Mouse (Mus musculus) liver, embryonic 14.5 days (tissue): Measurements from ENCODE around the gene Sppl2b. TPM values are rescaled to one million over a fixed set of nuclear protein-coding genes. Genes with fewer than 3 reads are reported as not detected.

Experiments
- ATAC-seq: fragments of 200-750 bp; cut with Nextera tagmentation; 2 replicates; pipeline ENCODE4 v1.8.0; 2017; ENCODE audit warnings: moderate number of reproducible peaks, mild to moderate bottlenecking, moderate library complexity; ENCODE audit not compliant: insufficient read depth
- DNase-seq, 3 experiments: peaks; one replicate each; pipeline ENCODE4 v3.0.0-alpha.2; 2012 to 2013; ENCODE audit warnings: low read depth in 3 of 3, low spot score in 3 of 3
- H3K27ac ChIP-seq: fragments of 300-500 bp; sonication (generic); 2 replicates; pipeline ENCODE4 v1.5.1; 2014; ENCODE audit warnings: moderate library complexity, mild to moderate bottlenecking, control low read depth, inconsistent platforms
- H3K27me3 ChIP-seq: fragments of 300-500 bp; sonication (generic); 2 replicates; pipeline ENCODE4 v1.6.1; 2014; ENCODE audit warnings: mild to moderate bottlenecking, low read length, moderate library complexity; ENCODE audit not compliant: control insufficient read depth, insufficient read depth
- H3K36me3 ChIP-seq: fragments of 300-500 bp; sonication (generic); replicated peaks from 2 replicates; pipeline ENCODE4 v1.6.1; 2014; ENCODE audit warnings: low read depth; ENCODE audit not compliant: control insufficient read depth, insufficient read depth
- H3K4me1 ChIP-seq, 2 experiments: fragments of 200-500 bp in 1 of 2; fragments of 300-500 bp in 1 of 2; sonication (generic) in 1 of 2; replicated peaks; 2 replicates each; pipeline ENCODE4 v1.6.1; 2012 to 2014; ENCODE audit warnings: antibody characterized with exemption in 1 of 2, inconsistent platforms in 1 of 2, low read length in 1 of 2; ENCODE audit not compliant: control insufficient read depth in 2 of 2, insufficient read depth in 2 of 2
- H3K4me2 ChIP-seq: fragments of 300-500 bp; sonication (generic); 2 replicates; pipeline ENCODE4 v1.6.1; 2014; ENCODE audit warnings: low read depth, mild to moderate bottlenecking, control low read depth, moderate library complexity
- H3K4me3 ChIP-seq, 2 experiments: fragments of 200-500 bp in 1 of 2; fragments of 300-500 bp in 1 of 2; sonication (generic) in 1 of 2; 2 replicates each; pipeline ENCODE4 v1.5.1; 2012 to 2014; ENCODE audit warnings: low read depth in 2 of 2, low read length in 2 of 2, mild to moderate bottlenecking in 2 of 2, control low read depth in 1 of 2, inconsistent platforms in 1 of 2, moderate library complexity in 1 of 2; ENCODE audit not compliant: insufficient read depth in 1 of 2
- H3K9ac ChIP-seq: fragments of 300-500 bp; sonication (generic); replicated peaks from 2 replicates; pipeline ENCODE4 v1.6.1; 2014; ENCODE audit warnings: mild to moderate bottlenecking, control low read depth, moderate library complexity
- H3K9me3 ChIP-seq: fragments of 300-500 bp; sonication (generic); 2 replicates; pipeline ENCODE4 v1.6.1; 2016; ENCODE audit warnings: low read length, mixed read lengths; ENCODE audit not compliant: control insufficient read depth
- CTCF ChIP-seq: IDR thresholded peaks from 2 replicates; pipeline ENCODE4 v1.5.1; 2016; ENCODE audit warnings: antibody characterized with exemption, low read depth, control low read depth
- EP300 ChIP-seq: IDR thresholded peaks from 2 replicates; pipeline ENCODE4 v1.6.1; 2016; ENCODE audit warnings: antibody characterized with exemption, low read depth
- WGBS: fragments of 180-500 bp; shearing (Covaris S2); extraction: QIAGEN DNeasy Blood & Tissue Kit; methylation state at CpG from one replicate; pipeline ENCODE4 v1.1.7; 2014; ENCODE audit not compliant: insufficient replicate concordance; 5-methylcytosine and 5-hydroxymethylcytosine counted together
- polyA plus RNA-seq, 2 experiments: library from polyadenylated mRNA; depleted of rRNA in 1 of 2; stranded (reverse) in 1 of 2; unstranded in 1 of 2; fragments of >200 nt; fragmentation: Nextera tagmentation in 1 of 2; extraction: Ambion mirVana in 1 of 2; gene quantifications; 2 replicates each; pipeline versions ENCODE4 v1.2.1 to v1.2.3; 2012 to 2014

Sppl2b gene
- polyA plus RNA-seq, 2 experiments = 34.7 to 76.1 TPM

GRCm38 (mm10) chr10:80902273-80902940 is 47.3 kb downstream of the Sppl2b start:
- no peak for TF ChIP-seq EP300
- TF ChIP-seq CTCF = no peak
- H3K9me3 ChIP-seq = no peaks in the 10 kb centered on the region
- no peak overlapping the region for H3K4me3 ChIP-seq
- H3K27me3 ChIP-seq = no peaks in the 10 kb centered on the region
- peaks cover 5% of the 10 kb centered on the region for H3K36me3 ChIP-seq
- DNase-seq = no peak
- no peak overlapping the region for H3K9ac ChIP-seq
- no peak for ATAC-seq
- H3K4me2 ChIP-seq = no peak overlapping the region
- peaks cover 6% of the 10 kb centered on the region in 2 experiments; a peak in 2 of 4 replicates for H3K4me1 ChIP-seq
- H3K27ac ChIP-seq = no peak overlapping the region
- 80% methylated on average over 9 of the region's 9 CpGs for WGBS

- 86% methylated on average over 10 of the region's 10 CpGs for WGBS
- Histone ChIP-seq H3K27ac (no peak overlapping the region), H3K4me3 (no peak overlapping the region), H3K9ac (no peak overlapping the region), H3K4me1 (peaks cover 6% of the 10 kb centered on the region in 2 experiments; a peak in 2 of 4 replicates), H3K36me3 (peaks cover 7% of the 10 kb centered on the region), H3K9me3 (no peaks in the 10 kb centered on the region), H3K27me3 (no peaks in the 10 kb centered on the region), H3K4me2 (no peak overlapping the region)
- TF ChIP-seq EP300 (no peak), CTCF (no peak)
- DNase-seq = no peak
- no peak for ATAC-seq
These were observed 48.2 kb downstream of the Sppl2b start for GRCm38 (mm10) chr10:80903282-80903681.

DNA sequence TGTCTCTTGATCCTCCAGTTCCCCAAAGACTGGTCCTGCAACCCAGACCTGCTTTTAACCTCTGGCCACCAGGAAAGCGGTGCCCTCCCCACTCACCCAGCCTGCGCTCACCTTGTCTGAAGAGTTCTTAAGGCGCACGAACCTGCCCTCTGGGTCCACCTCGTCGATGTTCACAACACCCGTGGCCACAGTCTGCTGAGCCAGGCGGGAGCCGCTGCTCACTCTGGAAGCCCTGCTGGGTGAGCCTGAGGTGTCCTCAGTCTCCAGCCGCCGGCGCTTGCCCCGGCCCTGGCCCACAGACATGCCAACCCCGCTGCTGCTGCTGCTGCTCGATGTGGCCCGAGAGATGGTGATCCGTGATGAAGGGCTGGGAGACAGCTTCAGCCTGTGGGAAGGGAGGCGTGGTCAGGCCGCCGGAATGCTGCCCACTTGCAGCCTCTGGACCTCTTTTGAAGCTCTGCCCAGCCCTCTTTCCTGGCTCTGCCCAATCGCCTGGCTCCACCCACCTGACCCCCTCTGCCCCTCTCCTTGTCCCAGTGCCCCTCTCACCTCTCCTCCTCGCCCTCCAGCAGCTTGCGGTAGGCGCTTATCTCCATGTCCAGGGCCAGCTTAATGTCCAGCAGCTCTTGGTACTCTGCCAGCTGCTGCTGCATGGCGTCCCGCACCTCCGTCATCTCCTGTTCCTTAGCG is 49.1 kb downstream of the Sppl2b start:
- TF ChIP-seq CTCF = no peak
- TF ChIP-seq EP300 = no peak
- Histone ChIP-seq H3K4me2 (no peak overlapping the region), H3K27me3 (no peaks in the 10 kb centered on the region), H3K36me3 (peaks cover 3% of the 10 kb centered on the region), H3K4me1 (peaks cover 6% of the 10 kb centered on the region in 2 experiments; a peak in 2 of 4 replicates), H3K9ac (no peak overlapping the region), H3K4me3 (no peak overlapping the region), H3K9me3 (no peaks in the 10 kb centered on the region), H3K27ac (no peak overlapping the region)
- ATAC-seq (no peak), DNase-seq (no peak)
- WGBS = 83% methylated on average over 28 of the region's 28 CpGs

DNA sequence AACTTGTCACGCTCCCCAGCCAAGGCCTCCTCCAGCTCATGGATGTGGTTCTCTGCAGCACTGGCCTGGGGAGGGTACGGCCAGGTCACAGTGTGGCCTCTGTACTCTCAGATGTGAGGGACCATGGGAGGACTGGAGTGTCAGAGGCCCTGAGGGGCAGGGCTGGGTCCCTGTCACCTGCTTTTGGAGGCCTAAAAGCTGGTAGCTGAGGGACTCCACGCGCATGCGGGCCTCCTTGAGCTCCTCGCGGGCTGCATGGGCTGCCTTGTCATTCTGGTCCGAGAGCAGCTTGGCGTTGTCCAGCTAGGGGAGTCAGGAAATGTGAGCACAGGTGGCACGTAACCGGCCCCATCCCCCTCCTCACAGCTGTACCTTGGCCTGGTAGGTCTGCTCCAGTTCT is 49.6 kb downstream of the Sppl2b start:
- peaks cover 3% of the 10 kb centered on the region; the same call in 1 of the 2 replicates for H3K36me3 ChIP-seq
- no peaks in the 10 kb centered on the region for H3K27me3 ChIP-seq
- ATAC-seq = no peak
- DNase-seq = no peak
- H3K4me3 ChIP-seq = no peak overlapping the region
- no peaks in the 10 kb centered on the region for H3K9me3 ChIP-seq
- peaks cover 2 to 4% of the 10 kb centered on the region in 2 experiments; a peak in 2 of 4 replicates for H3K4me1 ChIP-seq
- H3K4me2 ChIP-seq = no peak overlapping the region
- no peak for TF ChIP-seq EP300
- no peak for TF ChIP-seq CTCF
- WGBS = 81% methylated on average over 11 of the region's 11 CpGs
- H3K27ac ChIP-seq = no peak overlapping the region
- no peak overlapping the region for H3K9ac ChIP-seq
